Mouse (Mus musculus) brain, embryonic 14.5 days (tissue): Measurements from ENCODE around the gene Narfl. TPM values are rescaled to one million over a fixed set of nuclear protein-coding genes. Genes with fewer than 3 reads are reported as not detected.

Experiments
- DNase-seq: peaks from one replicate; pipeline ENCODE4 v3.0.0-alpha.2; 2011; ENCODE audit warnings: low read depth
- CTCF ChIP-seq: fragments of 200-500 bp; IDR thresholded peaks from 2 replicates; pipeline ENCODE4 v1.5.1; 2012; ENCODE audit warnings: inconsistent platforms, mild to moderate bottlenecking, moderate library complexity, borderline replicate concordance; ENCODE audit not compliant: insufficient read depth, insufficient read length; ENCODE audit errors: extremely low read depth
- POLR2A ChIP-seq: fragments of 200-500 bp; IDR thresholded peaks from 2 replicates; pipeline ENCODE4 v1.6.1; 2012; ENCODE audit warnings: mild to moderate bottlenecking, inconsistent platforms, borderline replicate concordance; ENCODE audit not compliant: poor library complexity, insufficient read depth, insufficient read length, severe bottlenecking; ENCODE audit errors: extremely low read depth
- polyA plus RNA-seq: library from polyadenylated mRNA; depleted of rRNA; stranded (reverse); fragments of >200 nt; gene quantifications from 2 replicates; pipeline ENCODE4 v1.2.3, GENCODE M21; 2012

Gene Narfl
- polyA plus RNA-seq, 1 experiment: 26.7 TPM

- TF ChIP-seq CTCF: no peak
- no peak for TF ChIP-seq POLR2A
- DNase-seq: no peak
Measured at GRCm38 (mm10) chr17:25810890-25811289, 37.3 kb downstream of the Narfl start.

- TF ChIP-seq POLR2A (no peak), CTCF (peak; percentile 54; the same call in 1 of the 2 replicates)
- DNase-seq: peak; percentile 67
Measured at GRCm38 (mm10) chr17:25813471-25813870, 39.9 kb downstream of the Narfl start.

GRCm38 (mm10) chr17:25817662-25818061, 44.1 kb downstream of the Narfl start:
- TF ChIP-seq CTCF: no peak
- no peak for TF ChIP-seq POLR2A
- no peak for DNase-seq

- TF ChIP-seq CTCF (no peak), POLR2A (no peak)
- no peak for DNase-seq
Measured at GRCm38 (mm10) chr17:25818851-25819780, 45.5 kb downstream of the Narfl start.

- TF ChIP-seq POLR2A: peak; percentile 24; the same call in 1 of the 2 replicates
- TF ChIP-seq CTCF: no peak
- DNase-seq: peak; percentile 97
Measured at GRCm38 (mm10) chr17:25823452-25823851, 49.9 kb downstream of the Narfl start, which contains the start of gene Wdr24. Gene Wdr24 (plus strand): TSS chr17:25823627.

- no peak for DNase-seq
Measured at GRCm38 (mm10) chr17:25824362-25825142, 51.0 kb downstream of the Narfl start.

GRCm38 (mm10) chr17:25825311-25825710, 51.7 kb downstream of the Narfl start:
- DNase-seq: no peak

More at GRCm38 (mm10) chr17:25824362-25825142, 51.0 kb downstream of the Narfl start:
- TF ChIP-seq CTCF (no peak), POLR2A (no peak)

GRCm38 (mm10) chr17:25825984-25826570, 52.5 kb downstream of the Narfl start:
- TF ChIP-seq CTCF: no peak
- TF ChIP-seq POLR2A: no peak

More at GRCm38 (mm10) chr17:25825311-25825710, 51.7 kb downstream of the Narfl start:
- TF ChIP-seq POLR2A: no peak
- no peak for TF ChIP-seq CTCF

GRCm38 (mm10) chr17:25827011-25827410, 53.4 kb downstream of the Narfl start:
- no peak for DNase-seq
- TF ChIP-seq CTCF (no peak), POLR2A (no peak)

More at GRCm38 (mm10) chr17:25825984-25826570, 52.5 kb downstream of the Narfl start:
- DNase-seq: no peak

GRCm38 (mm10) chr17:25827546-25828222, 54.1 kb downstream of the Narfl start:
- no peak for DNase-seq
- no peak for TF ChIP-seq CTCF
- TF ChIP-seq POLR2A: no peak

- TF ChIP-seq POLR2A (no peak), CTCF (no peak)
- no peak for DNase-seq
Measured at GRCm38 (mm10) chr17:25828223-25828594, 54.6 kb downstream of the Narfl start.
